Mouse (Mus musculus): ENCODE results near the gene Chsy1. TPM values are rescaled to one million over a fixed set of nuclear protein-coding genes. Genes with fewer than 3 reads are reported as not detected.

Gene Chsy1
- 11.0 and 42.3 TPM in 2 replicates for polyA plus RNA-seq (2012; rRNA removed; ENCODE audit: low replicate concordance)

DNA sequence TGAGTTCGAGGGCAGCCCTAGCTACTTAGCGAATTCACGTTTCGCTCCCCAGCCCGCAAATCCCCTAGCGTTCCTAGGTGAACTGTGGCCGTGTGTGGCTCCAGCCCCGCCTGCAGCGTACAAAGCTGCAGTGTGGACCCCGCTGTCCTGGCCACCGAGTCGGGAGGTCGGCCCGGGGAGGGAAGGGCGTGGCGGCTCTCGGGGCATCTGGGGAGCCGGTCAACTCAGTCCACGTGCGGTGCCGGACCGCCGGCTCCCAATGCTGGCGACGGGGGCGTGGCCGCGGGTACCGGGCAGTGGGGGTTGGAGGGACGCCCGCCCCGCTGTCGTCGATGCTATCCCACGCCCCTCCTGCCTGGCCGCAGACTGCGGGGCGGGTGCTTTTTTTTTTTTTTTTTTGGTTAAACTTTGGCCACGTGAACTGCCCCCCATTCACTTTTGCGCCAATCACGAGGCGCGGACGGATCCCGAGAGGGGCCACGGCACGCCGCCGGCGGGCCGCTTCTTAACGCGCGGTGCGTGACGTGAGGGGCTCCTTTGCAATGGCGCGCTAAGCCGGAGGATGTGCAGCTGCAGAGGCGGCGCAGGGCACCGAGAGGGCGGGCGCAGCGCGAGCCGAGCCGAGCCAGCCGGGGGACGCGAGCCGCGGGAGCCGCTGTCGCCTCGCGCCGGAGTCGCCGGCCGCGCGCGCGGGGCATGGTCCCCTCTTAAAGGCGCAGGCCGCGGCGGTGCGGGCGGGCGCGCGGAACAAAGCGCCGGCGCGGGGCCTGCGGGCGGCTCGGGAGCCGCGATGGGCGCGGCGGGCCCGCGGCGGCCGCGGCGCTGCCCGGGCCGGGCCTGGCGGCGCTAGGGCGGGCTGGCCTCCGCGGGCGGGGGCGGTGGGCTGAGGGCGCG lies at the start of gene Chsy1:
Chsy1 (plus strand) TSS at position 555 of the 894 bp plus-strand sequence.

DNA sequence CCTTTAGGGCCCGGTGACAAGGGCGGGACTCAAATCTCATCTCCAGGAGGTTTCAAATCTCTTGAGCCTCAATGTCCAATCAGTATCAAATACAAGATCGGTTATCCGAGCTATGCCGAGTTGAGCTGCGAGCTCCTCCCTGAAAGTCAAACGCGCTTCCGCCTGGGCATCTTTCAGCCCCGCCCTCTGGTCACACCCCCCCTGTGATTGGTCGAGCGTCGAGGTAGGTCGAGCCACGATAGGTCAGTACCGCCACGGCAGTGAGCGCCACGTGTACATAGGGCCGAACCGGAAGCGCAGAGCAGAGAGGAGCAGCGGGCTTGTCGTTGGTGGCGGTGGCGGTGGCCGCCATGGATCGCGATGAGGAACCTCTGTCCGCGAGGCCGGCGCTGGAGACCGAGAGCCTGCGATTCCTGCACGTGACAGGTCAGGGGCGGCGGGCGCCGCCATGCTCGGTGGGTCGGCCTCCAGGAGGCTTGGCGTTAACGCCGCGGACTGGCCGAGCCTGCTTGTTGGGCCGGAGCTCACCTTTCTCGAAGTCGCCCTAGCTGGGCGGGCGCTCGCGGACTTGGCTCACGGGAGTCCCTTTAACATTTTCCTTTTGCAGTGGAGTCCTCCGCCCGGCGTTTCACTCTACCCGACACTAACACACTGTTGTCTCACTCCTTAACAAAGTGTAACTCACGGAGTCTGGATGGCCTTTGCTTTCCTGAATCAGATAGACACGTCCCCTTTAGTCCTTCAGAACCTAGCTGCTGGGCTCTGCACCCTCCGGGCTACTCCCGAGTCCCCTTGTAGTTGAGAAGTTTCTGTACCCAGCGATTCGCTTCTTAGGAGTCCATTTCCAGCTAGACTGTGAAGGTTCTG lies 29.7 kb upstream of the Chsy1 start, which contains the start of gene Selenos:
Selenos (plus strand) TSS at position 286 of the 867 bp plus-strand sequence.

Other genes with a start within 250 kb of the Chsy1 start
- gene Pcsk6, start 247.8 kb upstream of the Chsy1 start, polyA plus RNA-seq (2012; rRNA removed; ENCODE audit: low replicate concordance): 21.4 and 50.4 TPM in 2 replicates
- gene Gm45213, start 65.9 kb upstream of the Chsy1 start, polyA plus RNA-seq (2012; rRNA removed; ENCODE audit: low replicate concordance): not detected in 2 replicates
- 9.1 and 13.5 TPM in 2 replicates for gene Snrpa1, start 50.5 kb upstream of the Chsy1 start, polyA plus RNA-seq (2012; rRNA removed; ENCODE audit: low replicate concordance)
- gene Selenos, start 29.9 kb upstream of the Chsy1 start, polyA plus RNA-seq (2012; rRNA removed; ENCODE audit: low replicate concordance): 52.7 and 65.6 TPM in 2 replicates

Data from subcutaneous adipose tissue, adult 2 months (tissue).